Mouse (Mus musculus) testis, postnatal 10 days (tissue): Measurements from ENCODE around the gene Evi2b.

Experiments
- DNase-seq: peaks from one replicate; pipeline ENCODE4 v3.0.0; 2021; ENCODE audit warnings: low spot score

The Evi2b gene

GRCm38 (mm10) chr11:79521930-79522329, 1.6 kb downstream of the Evi2b start:
- no peak for DNase-seq

- no peak for DNase-seq
Observed at GRCm38 (mm10) chr11:79520772-79521171, 2.8 kb downstream of the Evi2b start.

- DNase-seq: no peak
Observed at GRCm38 (mm10) chr11:79519878-79520291, 3.7 kb downstream of the Evi2b start.

- DNase-seq: no peak
Observed at GRCm38 (mm10) chr11:79519299-79519698, 4.3 kb downstream of the Evi2b start.

- no peak for DNase-seq
Observed at GRCm38 (mm10) chr11:79515798-79516197, 7.8 kb downstream of the Evi2b start.

GRCm38 (mm10) chr11:79515331-79515730, 8.2 kb downstream of the Evi2b start:
- no peak for DNase-seq

GRCm38 (mm10) chr11:79511970-79512369, 11.6 kb downstream of the Evi2b start:
- DNase-seq: no peak

- DNase-seq: no peak
Observed at GRCm38 (mm10) chr11:79504506-79504905, 19.1 kb downstream of the Evi2b start.

- no peak for DNase-seq
Observed at GRCm38 (mm10) chr11:79503845-79504244, 19.7 kb downstream of the Evi2b start, which contains the start of gene Omg. TSS of gene Omg (minus strand) at chr11:79504084.

GRCm38 (mm10) chr11:79502917-79503316, 20.6 kb downstream of the Evi2b start:
- no peak for DNase-seq

- no peak for DNase-seq
Observed at GRCm38 (mm10) chr11:79494976-79495800, 28.4 kb downstream of the Evi2b start.

- no peak for DNase-seq
Observed at GRCm38 (mm10) chr11:79484721-79485120, 38.8 kb downstream of the Evi2b start.

- DNase-seq: no peak
Observed at GRCm38 (mm10) chr11:79483876-79484528, 39.6 kb downstream of the Evi2b start.

GRCm38 (mm10) chr11:79483392-79483791, 40.2 kb downstream of the Evi2b start:
- no peak for DNase-seq

- no peak for DNase-seq
Observed at GRCm38 (mm10) chr11:79468097-79468496, 55.5 kb downstream of the Evi2b start.
